ENCODE assay signal across 8 mouse cellular contexts in the genomic region with DNA sequence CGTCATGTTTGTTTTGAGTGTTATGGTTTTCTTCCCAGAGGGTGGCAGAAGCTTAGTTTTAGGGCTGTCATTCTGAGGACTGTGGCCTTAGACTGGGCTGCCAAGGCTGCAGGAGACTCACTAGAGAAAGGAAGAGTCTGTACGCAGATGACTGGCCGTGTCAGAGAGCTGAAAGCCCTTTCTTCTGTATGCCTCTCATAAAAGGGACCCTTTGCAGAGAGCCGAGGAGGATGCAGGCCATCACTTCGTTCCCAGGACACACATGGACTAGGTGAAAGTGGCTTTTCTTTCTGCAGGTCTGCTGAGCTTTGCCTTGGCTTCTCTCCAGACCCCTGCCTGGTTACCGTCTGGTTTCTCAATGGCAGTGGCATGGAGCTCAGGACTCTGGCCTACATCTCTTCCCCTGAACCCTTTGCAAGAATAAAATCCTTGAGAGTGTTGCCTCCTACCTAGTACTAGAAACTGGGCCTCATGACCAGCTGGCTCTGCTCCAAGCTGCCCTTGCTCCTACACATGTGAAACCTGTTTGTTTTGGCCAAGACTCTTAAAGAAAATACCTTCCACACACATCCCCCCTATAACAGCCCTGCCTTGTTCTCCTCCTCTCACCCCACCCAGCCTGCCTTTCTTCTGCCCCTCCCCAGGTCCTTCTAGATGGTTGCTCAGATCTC. TPM values are rescaled to one million over a fixed set of nuclear protein-coding genes. Genes with fewer than 3 reads are reported as not detected.
A peak's percentile ranks its signal among the peaks of the same experiment; 100 is the strongest.
DNase-seq lines count a peak whose midpoint lies in the region; ATAC-seq and TF ChIP-seq lines count a peak whose summit lies in the region.

No protein-coding gene starts in this region.

- DNase-seq in right cerebral cortex, postnatal 4 days: peak; percentile 43
- DNase-seq in right cerebral cortex, postnatal 36 days (ENCODE audit: low spot score in 2 of 2): no peak
- peak; percentile 95 to 96 for DNase-seq in cerebellum, postnatal 36 days
- DNase-seq in intestine, embryonic 14.5 days (ENCODE audit: low spot score): peak; percentile 59
- DNase-seq in liver, postnatal 0 days: peak; percentile 49
- DNase-seq in stomach, postnatal 0 days (ENCODE audit: low spot score): peak; percentile 88
- no peak for DNase-seq in spleen, postnatal 4 days (ENCODE audit: low spot score in 2 of 2)
- DNase-seq in layer of hippocampus, adult 8-10 months (ENCODE audit: low spot score in 2 of 2): no peak

- peak overlapping the region; percentile 51 for H3K27ac ChIP-seq in intestine, embryonic 14.5 days (ENCODE audit: low read depth)
- no peak overlapping the region for H3K27ac ChIP-seq in liver, postnatal 0 days (ENCODE audit: low read depth)
- peak overlapping the region; percentile 82 for H3K27ac ChIP-seq in stomach, postnatal 0 days (replicated peaks)

- H3K4me3 ChIP-seq in intestine, embryonic 14.5 days (ENCODE audit: low read depth, low read length): no peak overlapping the region
- H3K4me3 ChIP-seq in liver, postnatal 0 days (ENCODE audit: low read depth, low read length): no peak overlapping the region
- no peak overlapping the region for H3K4me3 ChIP-seq in stomach, postnatal 0 days (ENCODE audit: low read depth, low read length)

- no peak overlapping the region for H3K9ac ChIP-seq in intestine, embryonic 14.5 days (ENCODE audit: low read length)
- 0 out of 2 replicates have a peak overlapping the region, but pooled peaks have one; percentile 11 for H3K9ac ChIP-seq in liver, postnatal 0 days (replicated peaks)
- 0 out of 2 replicates have a peak overlapping the region, but pooled peaks have one; percentile 24 for H3K9ac ChIP-seq in stomach, postnatal 0 days (ENCODE audit: low read length)

- no peak for TF ChIP-seq EP300 in liver, postnatal 0 days (IDR thresholded peaks at IDR 0.05; ENCODE audit: low read depth)
- no peak for TF ChIP-seq EP300 in stomach, postnatal 0 days (optimal IDR thresholded peaks at IDR 0.05)

- H3K36me3 ChIP-seq in intestine, embryonic 14.5 days (ENCODE audit: control insufficient read depth, insufficient read depth, low read length): no peaks in the 10 kb centered on the region
- no peaks in the 10 kb centered on the region for H3K36me3 ChIP-seq in liver, postnatal 0 days (replicated peaks; ENCODE audit: insufficient read depth, low read length)
- no peaks in the 10 kb centered on the region for H3K36me3 ChIP-seq in stomach, postnatal 0 days (ENCODE audit: control insufficient read depth, insufficient read depth, low read length)

- WGBS in intestine, embryonic 14.5 days: 51% methylated on average over 6 of the region's 6 CpGs
- WGBS in liver, postnatal 0 days (ENCODE audit: insufficient replicate concordance): 61% methylated on average over 6 of the region's 6 CpGs
- 29% methylated on average over 6 of the region's 6 CpGs for WGBS in stomach, postnatal 0 days

- peaks cover 17% of the 10 kb centered on the region for H3K4me1 ChIP-seq in intestine, embryonic 14.5 days (replicated peaks; ENCODE audit: control insufficient read depth, insufficient read depth, low read length)
- H3K4me1 ChIP-seq in liver, postnatal 0 days (ENCODE audit: insufficient read depth): peaks cover 2% of the 10 kb centered on the region; the same call in 1 of the 2 replicates
- H3K4me1 ChIP-seq in stomach, postnatal 0 days (replicated peaks; ENCODE audit: control insufficient read depth, insufficient read depth): peaks cover 2% of the 10 kb centered on the region; the same call in 1 of the 2 replicates

- H3K9me3 ChIP-seq in intestine, embryonic 14.5 days (ENCODE audit: control insufficient read depth, low read length): no peaks in the 10 kb centered on the region
- H3K9me3 ChIP-seq in liver, postnatal 0 days (ENCODE audit: low read length): no peaks in the 10 kb centered on the region
- H3K9me3 ChIP-seq in stomach, postnatal 0 days (ENCODE audit: control insufficient read depth, low read length): no peaks in the 10 kb centered on the region

- no peak overlapping the region for H3K4me2 ChIP-seq in intestine, embryonic 14.5 days (ENCODE audit: low read length)
- no peak overlapping the region for H3K4me2 ChIP-seq in liver, postnatal 0 days (ENCODE audit: low read depth, low read length)
- no peak overlapping the region for H3K4me2 ChIP-seq in stomach, postnatal 0 days (replicated peaks; ENCODE audit: low read depth)

- H3K27me3 ChIP-seq in intestine, embryonic 14.5 days (replicated peaks; ENCODE audit: control insufficient read depth, insufficient read depth, low read length): no peaks in the 10 kb centered on the region
- no peaks in the 10 kb centered on the region for H3K27me3 ChIP-seq in liver, postnatal 0 days (ENCODE audit: insufficient read depth, low read length)
- H3K27me3 ChIP-seq in stomach, postnatal 0 days (ENCODE audit: control insufficient read depth, insufficient read depth, low read length): no peaks in the 10 kb centered on the region

- ATAC-seq in intestine, embryonic 14.5 days (replicated peaks; ENCODE audit: low FRiP score, low TSS enrichment, low read depth): no peak
- no peak for ATAC-seq in liver, postnatal 0 days
- ATAC-seq in stomach, postnatal 0 days (ENCODE audit: low FRiP score, low TSS enrichment): peak; percentile 75

- no peak for TF ChIP-seq CTCF in liver, postnatal 0 days (IDR thresholded peaks at IDR 0.05; ENCODE audit: low read depth)
- no peak for TF ChIP-seq CTCF in stomach, postnatal 0 days (IDR thresholded peaks at IDR 0.05; ENCODE audit: low read depth)

RNA-seq across cellular contexts. Expression of gene Taf11, which starts 36.0 kb away (rescaled TPM):
- polyA plus RNA-seq in intestine, embryonic 14.5 days (2014; fragmentation: Nextera tagmentation; extraction: Ambion mirVana): 59.7 and 66.0 TPM in 2 replicates
- polyA plus RNA-seq in liver, postnatal 0 days (2015; fragmentation: Nextera tagmentation; extraction: Ambion mirVana): 17.4 and 17.8 TPM in 2 replicates
- 33.4 and 34.0 TPM in 2 replicates for polyA plus RNA-seq in stomach, postnatal 0 days (2015; fragmentation: Nextera tagmentation; extraction: Ambion mirVana)
- 10 to 100 TPM; 33.2 to 40.6 (median 37.4) TPM for total RNA-seq in layer of hippocampus, adult 8-10 months (2022)

RNA-seq across cellular contexts. Expression of gene Anks1, which starts 36.6 kb away (rescaled TPM):
- 16.4 and 16.9 TPM in 2 replicates for polyA plus RNA-seq in intestine, embryonic 14.5 days (2014; fragmentation: Nextera tagmentation; extraction: Ambion mirVana)
- 2.3 and 3.0 TPM in 2 replicates for polyA plus RNA-seq in liver, postnatal 0 days (2015; fragmentation: Nextera tagmentation; extraction: Ambion mirVana)
- 7.8 and 8.3 TPM in 2 replicates for polyA plus RNA-seq in stomach, postnatal 0 days (2015; fragmentation: Nextera tagmentation; extraction: Ambion mirVana)
- 10 to 100 TPM; 40.2 to 47.4 (median 41.6) TPM for total RNA-seq in layer of hippocampus, adult 8-10 months (2022)

Comparison
In these comparisons a context has a peak if more than half of its experiments do, and no peak if none do; other contexts are left out.
1. DNase-seq: peak in right cerebral cortex, postnatal 4 days (single experiment), cerebellum, postnatal 36 days (2 of 2), intestine, embryonic 14.5 days (single experiment), liver, postnatal 0 days (single experiment) and stomach, postnatal 0 days (single experiment); none in right cerebral cortex, postnatal 36 days (0 of 2), spleen, postnatal 4 days (0 of 2) and layer of hippocampus, adult 8-10 months (0 of 2).